Mouse (Mus musculus) embryonic facial prominence, embryonic 11.5 days (tissue): ENCODE results near the gene Nprl2. TPM values are rescaled to one million over a fixed set of nuclear protein-coding genes. Genes with fewer than 3 reads are reported as not detected.

Experiments
- polyA plus RNA-seq: library from polyadenylated mRNA; unstranded; fragments of >200 nt; fragmentation: Nextera tagmentation; extraction: Ambion mirVana; gene quantifications from 2 replicates; pipeline ENCODE4 v1.2.1, GENCODE M21; 2014

The Nprl2 gene
- polyA plus RNA-seq, 1 experiment from 2014 or later: 39.2 TPM

Other genes with a start within 250 kb of the Nprl2 start
- 3.4 and 3.7 TPM in 2 replicates for gene Cish, start 246.2 kb upstream of the Nprl2 start, polyA plus RNA-seq
- 8.2 and 11.0 TPM in 2 replicates for gene Hemk1, start 203.9 kb upstream of the Nprl2 start, polyA plus RNA-seq
- 0.70 and 0.72 TPM in 2 replicates for gene 6430571L13Rik, start 201.6 kb upstream of the Nprl2 start, polyA plus RNA-seq
- gene Cacna2d2, start 142.6 kb upstream of the Nprl2 start, polyA plus RNA-seq: 0.59 and 0.63 TPM in 2 replicates
- 43.3 and 49.7 TPM in 2 replicates for gene Tmem115, start 8.3 kb upstream of the Nprl2 start, polyA plus RNA-seq
- 14.3 and 18.9 TPM in 2 replicates for gene Cyb561d2, start within 50 bp of the Nprl2 start, polyA plus RNA-seq
- gene Zmynd10, start 5.1 kb downstream of the Nprl2 start, polyA plus RNA-seq: 0.93 and 1.1 TPM in 2 replicates
- 42.4 and 43.3 TPM in 2 replicates for gene Rassf1, start 9.3 kb downstream of the Nprl2 start, polyA plus RNA-seq
- 68.5 and 68.9 TPM in 2 replicates for gene Tusc2, start 21.0 kb downstream of the Nprl2 start, polyA plus RNA-seq
- 138 and 150 TPM in 2 replicates for gene Hyal2, start 25.7 kb downstream of the Nprl2 start, polyA plus RNA-seq
- 5.3 and 7.3 TPM in 2 replicates for gene Hyal1, start 34.7 kb downstream of the Nprl2 start, polyA plus RNA-seq
- 11.8 and 14.2 TPM in 2 replicates for gene Naa80, start 36.7 kb downstream of the Nprl2 start, polyA plus RNA-seq
- 0.66 TPM in 2 replicates for gene Hyal3, start 38.6 kb downstream of the Nprl2 start, polyA plus RNA-seq
- gene Ifrd2, start 45.4 kb downstream of the Nprl2 start, polyA plus RNA-seq: 42.3 and 42.9 TPM in 2 replicates
- 1.1 and 1.3 TPM in 2 replicates for gene Sema3b, start 67.0 kb downstream of the Nprl2 start, polyA plus RNA-seq
- gene Gnai2, start 93.1 kb downstream of the Nprl2 start, polyA plus RNA-seq: 369 and 379 TPM in 2 replicates
- gene Slc38a3, start 127.3 kb downstream of the Nprl2 start, polyA plus RNA-seq: 7.0 and 7.6 TPM in 2 replicates
- 1.4 TPM in 1 of 2 replicates, not detected in the other for gene Gnat1, start 137.5 kb downstream of the Nprl2 start, polyA plus RNA-seq
- gene Sema3f, start 168.2 kb downstream of the Nprl2 start, polyA plus RNA-seq: 17.6 and 17.7 TPM in 2 replicates
- 184 and 198 TPM in 2 replicates for gene Rbm5, start 228.8 kb downstream of the Nprl2 start, polyA plus RNA-seq